Mouse (Mus musculus) testis, adult 2 months (tissue): ENCODE results near the gene Ccnd1.

Source experiments
- CTCF ChIP-seq: fragments of 200-500 bp; IDR thresholded peaks from 2 replicates; pipeline ENCODE4 v1.5.1; 2012; ENCODE audit warnings: low read depth, mild to moderate bottlenecking, inconsistent platforms, low read length, moderate library complexity; ENCODE audit not compliant: control insufficient read depth, insufficient read depth, insufficient replicate concordance
- POLR2A ChIP-seq: fragments of 200-500 bp; IDR thresholded peaks from 2 replicates; pipeline ENCODE4 v1.6.1; 2012; ENCODE audit warnings: low read depth, mild to moderate bottlenecking, inconsistent platforms, low read length, moderate library complexity; ENCODE audit not compliant: control insufficient read depth

GRCm38 (mm10) chr7:144977121-144977520 lies 37.4 kb upstream of the Ccnd1 start:
- TF ChIP-seq POLR2A (no peak), CTCF (no peak)
